Mouse (Mus musculus): ENCODE measurements around the gene Cabin1. TPM values are rescaled to one million over a fixed set of nuclear protein-coding genes. Genes with fewer than 3 reads are reported as not detected.
A peak's percentile ranks its signal among the peaks of the same experiment; 100 is the strongest.

Cabin1 gene
- polyA plus RNA-seq, 1 experiment, result 30.9 TPM

DNA sequence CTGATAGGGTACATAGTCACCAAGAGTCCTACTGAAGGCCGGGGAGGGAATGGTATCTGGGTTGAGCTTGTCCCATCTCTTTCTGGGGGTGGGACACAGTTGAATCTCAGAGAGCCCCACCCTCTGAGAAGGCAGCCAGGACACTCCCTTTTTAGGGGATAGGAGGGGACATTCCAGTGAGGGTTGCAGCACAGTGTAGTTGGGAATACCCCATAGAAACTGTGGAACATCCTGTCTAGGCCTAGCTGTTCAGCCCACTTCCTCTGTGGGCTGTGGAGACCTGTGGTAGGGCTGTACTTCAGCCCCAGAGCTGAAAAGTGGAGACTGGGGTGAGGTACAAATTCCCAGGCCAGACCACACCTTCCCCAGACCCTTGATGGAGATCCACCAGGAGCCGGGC lies 121.2 kb downstream of the Cabin1 start:
- no peak overlapping the region for H3K4me3 ChIP-seq (ENCODE audit: insufficient read depth, low read length)
- no peak overlapping the region for H3K27ac ChIP-seq (ENCODE audit: insufficient read depth, low read length)
- TF ChIP-seq CTCF (IDR thresholded peaks at IDR 0.05; ENCODE audit: borderline replicate concordance, insufficient read depth, low read length) (no peak), POLR2A (IDR thresholded peaks at IDR 0.05; ENCODE audit: low read depth, low read length) (no peak)
- no peaks in the 10 kb centered on the region for H3K4me1 ChIP-seq (ENCODE audit: control insufficient read depth, insufficient read depth, low read length)

- no peaks in the 10 kb centered on the region for H3K4me1 ChIP-seq (ENCODE audit: control insufficient read depth, insufficient read depth, low read length)
- H3K4me3 ChIP-seq (ENCODE audit: insufficient read depth, low read length), result no peak overlapping the region
- TF ChIP-seq POLR2A (IDR thresholded peaks at IDR 0.05; ENCODE audit: low read depth, low read length) (no peak), CTCF (IDR thresholded peaks at IDR 0.05; ENCODE audit: borderline replicate concordance, insufficient read depth, low read length) (no peak)
- no peak overlapping the region for H3K27ac ChIP-seq (ENCODE audit: insufficient read depth, low read length)
These were observed 121.7 kb downstream of the Cabin1 start for GRCm38 (mm10) chr10:75642436-75642835.

DNA sequence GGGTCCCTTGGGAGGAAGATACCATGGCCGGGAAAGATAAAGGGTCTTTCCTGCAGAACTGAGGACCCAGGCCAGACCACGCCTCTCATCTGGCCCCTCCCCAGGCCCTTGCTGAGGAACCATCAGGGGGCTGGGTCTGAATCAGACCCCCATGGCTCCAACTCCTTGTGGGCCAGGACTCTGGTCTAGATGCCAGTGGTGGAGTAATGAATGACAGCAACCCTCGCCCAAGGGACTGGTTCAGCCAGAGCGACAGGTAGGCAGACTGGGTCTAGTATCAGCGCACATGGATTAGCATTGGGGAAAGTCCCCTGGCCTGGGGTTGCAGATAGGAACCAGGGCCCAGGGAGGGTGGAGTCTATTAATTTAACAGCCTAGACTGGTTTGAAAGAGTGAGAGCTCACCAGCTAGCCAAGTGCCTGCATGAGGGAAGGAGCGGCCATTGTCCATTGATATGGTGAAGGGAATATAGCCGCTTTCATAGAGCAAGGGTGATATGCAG lies 122.4 kb downstream of the Cabin1 start:
- TF ChIP-seq CTCF (IDR thresholded peaks at IDR 0.05; ENCODE audit: borderline replicate concordance, insufficient read depth, low read length) (no peak), POLR2A (IDR thresholded peaks at IDR 0.05; ENCODE audit: low read depth, low read length) (no peak)
- Histone ChIP-seq H3K4me3 (ENCODE audit: insufficient read depth, low read length) (no peak overlapping the region), H3K4me1 (ENCODE audit: control insufficient read depth, insufficient read depth, low read length) (no peaks in the 10 kb centered on the region), H3K27ac (ENCODE audit: insufficient read depth, low read length) (no peak overlapping the region)

- no peak for TF ChIP-seq POLR2A (IDR thresholded peaks at IDR 0.05; ENCODE audit: low read depth, low read length)
- no peak for TF ChIP-seq CTCF (IDR thresholded peaks at IDR 0.05; ENCODE audit: borderline replicate concordance, insufficient read depth, low read length)
- Histone ChIP-seq H3K4me3 (ENCODE audit: insufficient read depth, low read length) (no peak overlapping the region), H3K4me1 (ENCODE audit: control insufficient read depth, insufficient read depth, low read length) (no peaks in the 10 kb centered on the region), H3K27ac (ENCODE audit: insufficient read depth, low read length) (no peak overlapping the region)
These were observed 126.4 kb downstream of the Cabin1 start for GRCm38 (mm10) chr10:75637711-75638110.

GRCm38 (mm10) chr10:75636084-75636786 lies 127.9 kb downstream of the Cabin1 start:
- no peak for TF ChIP-seq CTCF (IDR thresholded peaks at IDR 0.05; ENCODE audit: borderline replicate concordance, insufficient read depth, low read length)
- TF ChIP-seq POLR2A (IDR thresholded peaks at IDR 0.05; ENCODE audit: low read depth, low read length), result no peak

GRCm38 (mm10) chr10:75635693-75636055 lies 128.5 kb downstream of the Cabin1 start:
- Histone ChIP-seq H3K27ac (ENCODE audit: insufficient read depth, low read length) (no peak overlapping the region), H3K4me3 (ENCODE audit: insufficient read depth, low read length) (no peak overlapping the region), H3K4me1 (ENCODE audit: control insufficient read depth, insufficient read depth, low read length) (no peaks in the 10 kb centered on the region)
- TF ChIP-seq POLR2A (IDR thresholded peaks at IDR 0.05; ENCODE audit: low read depth, low read length) (no peak), CTCF (IDR thresholded peaks at IDR 0.05; ENCODE audit: borderline replicate concordance, insufficient read depth, low read length) (peak; percentile 64; the same call in 1 of the 2 replicates)

More at GRCm38 (mm10) chr10:75636084-75636786, 127.9 kb downstream of the Cabin1 start:
- Histone ChIP-seq H3K4me1 (ENCODE audit: control insufficient read depth, insufficient read depth, low read length) (no peaks in the 10 kb centered on the region), H3K4me3 (ENCODE audit: insufficient read depth, low read length) (no peak overlapping the region), H3K27ac (ENCODE audit: insufficient read depth, low read length) (no peak overlapping the region)

- H3K27ac ChIP-seq (ENCODE audit: insufficient read depth, low read length), result no peak overlapping the region
- TF ChIP-seq CTCF (IDR thresholded peaks at IDR 0.05; ENCODE audit: borderline replicate concordance, insufficient read depth, low read length) (no peak), POLR2A (IDR thresholded peaks at IDR 0.05; ENCODE audit: low read depth, low read length) (no peak)
- no peak overlapping the region for H3K4me3 ChIP-seq (ENCODE audit: insufficient read depth, low read length)
- H3K4me1 ChIP-seq (ENCODE audit: control insufficient read depth, insufficient read depth, low read length), result no peaks in the 10 kb centered on the region
These were observed 129.0 kb downstream of the Cabin1 start for GRCm38 (mm10) chr10:75635019-75635692.

DNA sequence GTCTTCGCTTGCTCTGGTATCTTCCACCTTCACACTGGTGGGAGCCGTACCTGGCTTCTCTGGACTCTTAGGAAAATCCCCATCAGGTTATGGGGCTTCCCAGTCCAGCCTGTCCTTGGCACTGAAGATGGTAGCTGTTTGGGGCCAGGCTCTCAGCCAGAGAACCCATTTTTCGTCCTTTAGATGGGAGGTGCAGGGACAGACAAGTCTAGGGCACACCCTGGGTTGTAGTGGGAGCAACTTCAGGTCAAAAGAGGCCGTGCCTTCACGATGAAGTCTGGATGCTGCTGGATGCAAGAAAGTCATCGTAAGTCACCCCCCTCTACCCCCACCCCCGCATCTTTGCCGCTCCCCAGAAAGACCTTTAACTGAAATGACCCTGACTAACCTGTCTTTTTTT lies 129.5 kb downstream of the Cabin1 start:
- H3K4me1 ChIP-seq (ENCODE audit: control insufficient read depth, insufficient read depth, low read length), result no peaks in the 10 kb centered on the region
- TF ChIP-seq POLR2A (IDR thresholded peaks at IDR 0.05; ENCODE audit: low read depth, low read length) (no peak), CTCF (IDR thresholded peaks at IDR 0.05; ENCODE audit: borderline replicate concordance, insufficient read depth, low read length) (no peak)
- H3K27ac ChIP-seq (ENCODE audit: insufficient read depth, low read length), result no peak overlapping the region
- no peak overlapping the region for H3K4me3 ChIP-seq (ENCODE audit: insufficient read depth, low read length)

DNA sequence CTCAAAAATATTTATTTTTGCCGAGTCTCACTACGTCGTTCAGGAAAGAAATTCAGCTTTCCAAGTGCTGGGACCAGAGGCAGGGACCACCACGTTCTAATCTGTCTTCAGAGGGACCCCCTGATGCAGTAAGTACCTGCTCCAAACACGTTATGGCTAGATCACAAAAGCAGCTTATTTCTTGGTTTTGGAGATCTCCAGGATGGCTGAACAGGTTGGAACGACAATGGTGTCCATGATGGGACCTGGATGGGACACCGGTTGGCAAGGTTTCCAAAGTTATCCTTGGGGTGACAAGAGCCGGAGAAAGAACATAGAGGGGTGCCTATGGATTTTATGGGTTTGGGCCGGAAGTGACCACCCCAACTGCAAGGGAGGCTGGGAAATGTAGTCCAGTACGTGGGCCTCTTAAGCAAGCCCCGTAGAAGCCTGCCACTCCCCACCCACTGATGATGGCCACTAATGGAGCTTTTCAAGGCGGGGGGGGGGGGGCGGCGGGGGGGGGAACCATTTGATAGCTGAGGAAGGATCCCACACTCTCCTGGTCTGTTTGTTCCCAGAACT lies 130.5 kb downstream of the Cabin1 start:
- H3K4me1 ChIP-seq (ENCODE audit: control insufficient read depth, insufficient read depth, low read length), result no peaks in the 10 kb centered on the region
- no peak overlapping the region for H3K4me3 ChIP-seq (ENCODE audit: insufficient read depth, low read length)
- H3K27ac ChIP-seq (ENCODE audit: insufficient read depth, low read length), result no peak overlapping the region
- TF ChIP-seq POLR2A (IDR thresholded peaks at IDR 0.05; ENCODE audit: low read depth, low read length) (no peak), CTCF (IDR thresholded peaks at IDR 0.05; ENCODE audit: borderline replicate concordance, insufficient read depth, low read length) (no peak)

DNA sequence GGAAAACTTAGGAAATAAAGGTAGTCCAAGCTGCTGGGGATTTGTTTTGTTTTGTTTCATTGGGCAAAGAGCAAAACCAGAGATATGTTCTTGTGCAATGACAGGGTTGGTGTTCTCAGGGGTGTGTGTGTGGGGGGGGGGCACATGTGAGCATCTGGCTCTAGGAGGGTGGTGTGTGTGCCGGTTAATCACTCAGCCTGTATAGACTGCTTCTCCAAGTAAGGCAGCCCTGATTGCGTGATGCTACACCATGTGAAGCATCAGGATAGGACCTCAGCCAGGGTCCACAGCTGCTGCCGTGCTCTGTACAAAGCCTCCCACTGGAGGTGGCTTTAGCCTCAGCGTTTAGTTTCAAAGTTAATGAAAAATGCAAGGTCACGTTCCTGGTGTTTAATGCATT lies 131.1 kb downstream of the Cabin1 start:
- no peak overlapping the region for H3K4me3 ChIP-seq (ENCODE audit: insufficient read depth, low read length)
- H3K27ac ChIP-seq (ENCODE audit: insufficient read depth, low read length), result no peak overlapping the region
- TF ChIP-seq POLR2A (IDR thresholded peaks at IDR 0.05; ENCODE audit: low read depth, low read length) (no peak), CTCF (IDR thresholded peaks at IDR 0.05; ENCODE audit: borderline replicate concordance, insufficient read depth, low read length) (no peak)
- H3K4me1 ChIP-seq (ENCODE audit: control insufficient read depth, insufficient read depth, low read length), result no peaks in the 10 kb centered on the region

Measured in embryonic fibroblast, embryonic 13.5 days (primary cell).